Mouse (Mus musculus): ENCODE data around the gene Asb7.

DNA sequence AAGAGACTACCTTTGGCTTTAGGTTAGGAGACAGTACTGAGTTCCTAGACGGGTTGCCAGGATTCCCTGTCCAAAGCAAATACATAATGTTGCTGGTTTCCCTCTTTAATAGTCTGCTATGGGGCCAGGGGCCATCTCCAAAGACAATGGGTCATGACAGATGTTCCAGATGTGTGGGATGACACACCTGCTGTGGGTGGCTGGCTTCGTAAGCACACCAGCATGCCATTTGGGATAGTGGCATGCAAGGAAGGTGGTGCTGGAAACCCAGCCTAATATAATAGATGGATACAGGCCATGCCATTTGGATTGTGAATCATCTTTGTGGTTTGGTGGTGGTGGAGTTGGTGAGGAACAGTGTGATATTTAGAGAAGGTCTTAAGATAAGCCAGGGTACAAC is 39.8 kb upstream of the Asb7 start:
- TF ChIP-seq POLR2A (IDR thresholded peaks at IDR 0.05; ENCODE audit: borderline replicate concordance, control insufficient read depth, low read depth, low read length) = no peak
- no peak for TF ChIP-seq CTCF (IDR thresholded peaks at IDR 0.05; ENCODE audit: control insufficient read depth, insufficient read depth, low read length)

Data from bone marrow, adult 2 months (tissue).